Mouse (Mus musculus): ENCODE results near the gene Tars2.
A peak's percentile ranks its signal among the peaks of the same experiment; 100 is the strongest.
"Not testable (repeated sequence)": the region's sequence is repeated elsewhere in the genome, so short reads cannot be mapped to it uniquely, and the experiment has no call there.

Tars2 gene

GRCm38 (mm10) chr3:95760106-95760505, at the start of gene Tars2:
Tars2 (minus strand) TSS chr3:95760206.
- DNase-seq: no peak

- no peak for DNase-seq
These were observed 48.4 kb upstream of the Tars2 start for GRCm38 (mm10) chr3:95808384-95808783.

DNA sequence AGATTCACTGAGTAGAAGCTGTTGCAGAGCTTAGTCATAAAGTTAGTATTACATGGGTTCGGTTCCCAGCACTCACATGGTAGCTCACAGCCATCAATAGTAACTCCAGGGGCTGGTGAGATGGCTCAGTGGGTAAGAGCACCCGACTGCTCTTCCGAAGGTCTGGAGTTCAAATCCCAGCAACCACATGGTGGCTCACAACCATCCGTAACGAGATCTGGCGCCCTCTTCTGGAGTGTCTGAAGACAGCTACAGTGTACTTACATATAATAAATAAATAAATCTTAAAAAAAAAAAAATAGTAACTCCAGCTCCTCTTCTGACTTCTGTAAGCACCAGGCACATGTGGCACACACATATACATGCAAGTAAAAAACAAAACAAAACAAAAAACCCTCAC, 47.6 kb upstream of the Tars2 start:
- DNase-seq: not testable (repeated sequence)

DNA sequence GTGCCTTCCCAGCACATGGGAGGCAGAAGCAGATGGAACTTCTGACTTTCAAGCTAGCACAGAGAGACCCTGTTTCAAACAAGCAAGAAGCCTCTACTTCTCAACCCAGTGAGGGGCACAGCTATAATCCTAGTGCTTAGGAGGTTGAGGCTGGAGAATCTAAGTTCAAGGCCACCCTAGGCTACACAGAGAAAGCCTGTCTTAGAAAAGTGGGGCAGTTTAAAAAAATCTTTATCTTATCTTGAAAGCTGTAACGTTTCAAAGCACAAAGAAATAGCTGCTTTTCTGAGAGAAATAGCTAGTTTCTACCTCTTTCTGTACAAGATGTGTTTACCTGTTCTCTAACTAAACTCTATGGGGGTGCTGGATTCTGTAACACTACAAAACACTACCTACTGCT, 46.7 kb upstream of the Tars2 start:
- DNase-seq: no peak

DNA sequence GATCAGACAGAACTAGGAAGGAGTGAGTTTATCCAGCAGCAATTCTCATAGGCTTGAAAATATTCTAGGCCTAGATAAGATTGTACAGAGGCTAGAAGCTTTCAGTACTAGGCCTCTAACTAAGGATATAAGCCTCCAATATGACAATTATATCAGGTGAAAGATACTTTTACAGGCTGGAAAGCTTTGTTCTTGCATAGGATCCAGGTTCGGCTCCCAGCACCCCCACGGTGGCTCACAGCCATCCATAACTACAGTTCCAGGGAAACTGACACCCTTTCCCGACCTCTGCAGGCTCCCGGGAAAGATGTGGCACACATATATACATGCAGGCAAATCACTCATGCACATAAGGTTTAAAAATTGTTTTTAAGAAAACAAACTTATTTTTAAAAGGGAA, 43.8 kb upstream of the Tars2 start:
- DNase-seq: no peak

DNA sequence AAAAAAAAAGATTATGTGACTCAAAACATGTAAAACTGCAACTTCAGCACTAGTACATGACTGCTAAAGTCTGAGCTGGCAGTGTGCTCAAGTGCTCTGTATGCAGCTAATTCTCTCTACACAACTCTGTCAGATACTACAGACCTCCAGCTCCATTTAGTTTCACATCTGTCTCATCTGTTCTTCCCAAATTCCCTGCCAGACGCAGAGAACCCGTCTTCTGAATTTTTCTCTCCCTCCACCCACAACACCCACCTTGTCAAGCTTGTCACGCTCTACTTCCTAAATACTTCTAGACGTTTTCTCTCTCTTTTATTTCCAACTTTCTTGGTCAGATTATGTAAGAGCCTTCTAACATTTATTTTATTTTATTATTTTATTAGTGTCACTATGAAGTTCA, 38.8 kb upstream of the Tars2 start:
- no peak for DNase-seq

DNA sequence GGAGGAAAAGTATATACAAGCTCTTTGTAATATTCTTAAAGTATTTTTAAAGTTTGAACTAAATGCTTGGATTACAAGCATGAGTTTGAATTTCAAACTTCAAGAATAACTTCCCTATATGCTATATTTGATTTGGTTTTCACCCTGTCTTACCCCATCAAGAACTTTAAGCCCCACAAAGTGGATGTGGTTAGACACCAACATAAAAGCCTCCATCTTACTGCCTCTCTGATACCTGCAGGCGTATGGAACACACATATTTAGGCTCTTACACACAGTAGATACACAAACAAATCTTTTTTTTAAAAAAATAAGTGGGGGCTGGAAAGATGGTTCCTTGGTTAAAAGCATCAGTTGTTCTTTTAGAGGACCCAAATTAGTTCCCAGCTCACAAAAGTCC, 34.3 kb upstream of the Tars2 start:
- DNase-seq: no peak

- no peak for DNase-seq
These were observed 33.7 kb upstream of the Tars2 start for GRCm38 (mm10) chr3:95793662-95794061.

DNA sequence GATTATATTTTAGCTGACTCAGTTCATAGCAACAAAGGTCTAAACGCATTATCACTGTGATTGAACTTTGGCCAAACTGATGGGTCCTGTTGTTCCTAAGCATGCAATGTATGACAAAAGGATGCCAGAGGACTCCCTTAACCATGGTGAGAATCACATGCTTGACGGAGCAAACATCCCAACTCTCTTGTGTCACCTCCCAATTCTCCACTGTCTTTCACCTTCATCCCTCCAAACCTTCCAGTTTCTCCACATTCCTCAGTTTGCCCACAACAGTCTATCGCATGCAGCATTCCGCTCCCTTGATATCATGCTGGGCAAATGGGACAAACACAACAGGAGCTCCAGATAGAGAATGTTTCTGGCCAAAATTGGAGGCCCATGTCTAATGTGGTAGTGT, 25.5 kb upstream of the Tars2 start:
- DNase-seq: no peak

GRCm38 (mm10) chr3:95771985-95772384, 12.0 kb upstream of the Tars2 start:
- peak; percentile 14 to 39 for DNase-seq

GRCm38 (mm10) chr3:95765534-95765933, 5.5 kb upstream of the Tars2 start:
- no peak for DNase-seq

- DNase-seq: no peak
These were observed 3.8 kb upstream of the Tars2 start for GRCm38 (mm10) chr3:95763811-95764210.

- no peak for DNase-seq
These were observed 3.0 kb upstream of the Tars2 start for GRCm38 (mm10) chr3:95762961-95763360.

- no peak for DNase-seq
These were observed 1.8 kb upstream of the Tars2 start for GRCm38 (mm10) chr3:95761771-95762170.

GRCm38 (mm10) chr3:95760656-95761055, 650 bp upstream of the Tars2 start:
- DNase-seq: no peak

GRCm38 (mm10) chr3:95758467-95759218, 1.4 kb downstream of the Tars2 start:
- DNase-seq: no peak

GRCm38 (mm10) chr3:95756808-95757207, 3.2 kb downstream of the Tars2 start:
- no peak for DNase-seq

DNA sequence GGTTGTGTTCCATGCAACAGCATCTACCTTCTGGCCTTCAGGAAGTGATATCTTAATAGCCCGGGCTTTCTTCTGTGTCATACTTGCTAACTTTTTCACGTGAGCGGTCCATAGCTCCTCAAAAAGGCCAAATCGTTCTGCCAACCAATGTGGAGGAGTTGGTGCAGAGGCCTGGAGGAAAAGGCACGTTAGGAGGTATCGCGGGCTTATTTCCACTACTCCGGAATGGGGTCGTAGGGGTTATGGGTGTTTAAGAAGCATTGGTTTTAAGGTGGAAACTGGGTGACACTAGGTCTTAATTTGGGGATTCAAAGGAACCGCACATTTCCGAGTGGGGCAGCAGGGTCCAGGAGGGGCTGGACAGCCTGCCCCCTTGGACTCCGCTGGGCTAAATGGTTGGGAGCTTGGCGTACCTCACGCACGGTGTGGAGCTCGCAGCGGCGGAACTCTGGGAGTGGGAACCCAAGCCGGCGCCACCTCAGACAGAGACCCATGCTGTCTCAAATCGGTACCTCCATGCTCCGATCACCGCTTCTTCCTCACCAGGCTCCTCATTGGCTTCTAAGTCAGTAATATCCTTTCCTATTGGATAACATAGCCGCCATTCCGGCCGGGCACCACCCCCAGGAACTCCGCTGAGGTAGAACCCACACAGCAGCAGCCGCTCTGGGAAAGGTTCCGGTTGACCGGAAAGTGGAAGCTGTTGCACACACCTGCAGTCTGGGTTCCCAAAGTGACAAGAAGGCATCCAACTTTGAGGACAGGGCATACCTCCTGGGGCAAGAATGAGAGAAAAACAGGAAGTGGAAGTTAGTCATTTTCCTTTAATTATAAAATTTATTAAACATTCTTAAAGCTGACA, 5.4 kb downstream of the Tars2 start:
- DNase-seq: peak; percentile 93 to 96

GRCm38 (mm10) chr3:95752935-95753334, 7.1 kb downstream of the Tars2 start:
- DNase-seq: no peak

DNA sequence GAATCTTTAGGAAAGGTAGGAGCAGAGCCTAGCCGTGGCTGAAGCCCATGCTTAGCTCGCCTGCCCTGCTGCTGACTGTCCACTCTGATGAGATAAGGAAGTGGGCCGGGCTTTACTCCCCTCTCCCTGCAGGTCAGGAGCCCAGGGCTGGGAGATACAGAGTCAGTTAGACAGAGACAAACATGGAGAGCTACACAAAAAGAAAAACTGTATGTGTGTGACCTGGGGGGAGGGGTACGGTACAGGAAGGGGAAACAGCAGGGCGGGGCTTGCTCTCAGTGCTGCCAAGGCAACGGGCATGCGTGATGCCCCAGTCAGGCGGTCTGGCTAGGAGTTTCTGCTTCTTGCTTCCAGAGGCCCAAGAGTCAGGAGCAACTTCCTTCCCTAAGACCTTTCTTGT, 19.6 kb downstream of the Tars2 start:
- peak; percentile 71 to 81 for DNase-seq

GRCm38 (mm10) chr3:95739353-95740104, 20.5 kb downstream of the Tars2 start, which contains the start of gene Ecm1:
Ecm1 (minus strand) TSS chr3:95739569.
- peak; percentile 59 to 73 for DNase-seq

DNA sequence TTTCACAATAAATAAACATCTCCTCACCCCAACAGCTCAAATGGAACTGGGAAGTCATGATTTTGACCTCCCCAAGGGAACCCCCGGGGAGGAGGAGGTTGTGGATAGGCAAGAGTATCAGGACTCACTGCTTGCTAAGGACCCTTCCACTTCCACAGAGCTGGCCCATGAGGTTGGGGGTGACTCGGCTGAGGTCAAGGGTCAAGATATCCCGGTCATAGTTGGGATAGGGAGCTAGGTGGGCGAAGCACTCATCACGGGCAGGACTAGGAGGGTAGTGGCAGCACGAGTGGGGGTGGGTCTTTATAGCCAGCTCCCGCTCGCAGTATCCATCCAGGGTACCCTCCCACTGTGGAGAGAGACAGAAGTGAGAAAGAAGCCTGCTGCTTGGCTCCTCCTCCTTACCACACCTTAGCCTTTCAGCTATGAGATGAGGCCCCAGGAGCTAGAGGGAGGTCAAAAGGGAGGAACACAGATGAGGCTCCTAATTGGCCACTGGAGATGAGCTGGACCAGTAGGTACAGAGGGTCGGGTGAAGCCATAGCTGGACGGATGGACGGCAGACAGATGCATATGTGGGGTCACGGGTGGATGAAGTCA, 24.8 kb downstream of the Tars2 start:
- DNase-seq: no peak

All from kidney, postnatal 4 days (tissue).